10 mouse cellular contexts compared by ENCODE assay signal in genomic region chr8:126526864-126527571, GRCm38 (mm10). TPM values are rescaled to one million over a fixed set of nuclear protein-coding genes. Genes with fewer than 3 reads are reported as not detected.
DNase-seq lines count a peak whose midpoint lies in the region; ATAC-seq and TF ChIP-seq lines count a peak whose summit lies in the region.
"Had no signal": no experiment of that assay in that cellular context is flagged by ENCODE, and none has a peak within 500 bp of the region (broad histone marks: within the 10 kb centered on the region; RNA-seq: fewer than 3 reads in every experiment).

No protein-coding gene starts in this region.

- no peak for TF ChIP-seq POLR2A in small intestine, adult 2 months (IDR thresholded peaks at IDR 0.05; ENCODE audit: low read depth, low read length)

- H3K27ac ChIP-seq in hindbrain, embryonic 10.5 days, result peak overlapping the region; percentile 3; the same call in 1 of the 2 replicates
- H3K27ac ChIP-seq in hindbrain, embryonic 13.5 days, result no peak overlapping the region
- H3K27ac ChIP-seq in liver, embryonic 11.5 days (ENCODE audit: low read depth, low read length), result peak overlapping the region; percentile 38; the same call in 1 of the 2 replicates
- peak overlapping the region; percentile 56 for H3K27ac ChIP-seq in small intestine, adult 2 months (ENCODE audit: insufficient read depth, low read depth, low read length)
- H3K27ac ChIP-seq: embryonic facial prominence, embryonic 12.5 days; neural tube, embryonic 12.5 days had no signal

- H3K9ac ChIP-seq in hindbrain, embryonic 13.5 days, result no peak overlapping the region
- no peak overlapping the region for H3K9ac ChIP-seq in liver, embryonic 11.5 days (ENCODE audit: low read depth, low read length)
- H3K9ac ChIP-seq: embryonic facial prominence, embryonic 12.5 days; neural tube, embryonic 12.5 days had no signal

- no peaks in the 10 kb centered on the region for H3K36me3 ChIP-seq in hindbrain, embryonic 10.5 days
- H3K36me3 ChIP-seq in hindbrain, embryonic 13.5 days, result no peaks in the 10 kb centered on the region
- H3K36me3 ChIP-seq in liver, embryonic 11.5 days (ENCODE audit: control insufficient read depth, insufficient read depth, low read length), result no peaks in the 10 kb centered on the region
- no peaks in the 10 kb centered on the region for H3K36me3 ChIP-seq in small intestine, adult 2 months (ENCODE audit: control insufficient read depth, insufficient read depth, low read length)
- H3K36me3 ChIP-seq: embryonic facial prominence, embryonic 12.5 days; neural tube, embryonic 12.5 days had no signal

- WGBS in hindbrain, embryonic 10.5 days, result 51% methylated on average over 14 of the region's 14 CpGs
- 59% methylated on average over 14 of the region's 14 CpGs for WGBS in hindbrain, embryonic 13.5 days
- 29% methylated on average over 14 of the region's 14 CpGs for WGBS in liver, embryonic 11.5 days
- 23% methylated on average over 14 of the region's 14 CpGs for WGBS in small intestine, adult 2 months

- no peak for DNase-seq in hindbrain, embryonic 10.5 days (ENCODE audit: low spot score)
- peak; percentile 55 for DNase-seq in brain, adult 2 months (ENCODE audit: low read depth, low spot score)
- peak; percentile 88 to 91 for DNase-seq in heart, postnatal 10 days
- no peak for DNase-seq in liver, embryonic 11.5 days (ENCODE audit: low spot score)

- H3K27me3 ChIP-seq in hindbrain, embryonic 10.5 days (ENCODE audit: insufficient read depth, poor library complexity, severe bottlenecking), result peaks cover 5% of the 10 kb centered on the region; the same call in 1 of the 2 replicates
- peaks cover 3% of the 10 kb centered on the region; the same call in 1 of the 2 replicates for H3K27me3 ChIP-seq in hindbrain, embryonic 13.5 days
- no peaks in the 10 kb centered on the region for H3K27me3 ChIP-seq in liver, embryonic 11.5 days (replicated peaks; ENCODE audit: control insufficient read depth, insufficient read depth, low read length)
- no peaks in the 10 kb centered on the region for H3K27me3 ChIP-seq in small intestine, adult 2 months (ENCODE audit: control insufficient read depth, insufficient read depth, low read length)
- H3K27me3 ChIP-seq: embryonic facial prominence, embryonic 12.5 days; neural tube, embryonic 12.5 days had no signal

- no peak for TF ChIP-seq CTCF in small intestine, adult 2 months (IDR thresholded peaks at IDR 0.05; ENCODE audit: extremely low read depth, insufficient read length, insufficient replicate concordance, low read depth, low read length)

- no peak overlapping the region for H3K4me2 ChIP-seq in hindbrain, embryonic 13.5 days
- H3K4me2 ChIP-seq in liver, embryonic 11.5 days, result no peak overlapping the region
- H3K4me2 ChIP-seq: embryonic facial prominence, embryonic 12.5 days; neural tube, embryonic 12.5 days had no signal

- H3K9me3 ChIP-seq in hindbrain, embryonic 10.5 days, result no peaks in the 10 kb centered on the region
- H3K9me3 ChIP-seq in hindbrain, embryonic 13.5 days, result no peaks in the 10 kb centered on the region
- no peaks in the 10 kb centered on the region for H3K9me3 ChIP-seq in liver, embryonic 11.5 days (ENCODE audit: control insufficient read depth, low read length)
- H3K9me3 ChIP-seq: embryonic facial prominence, embryonic 12.5 days; neural tube, embryonic 12.5 days had no signal

- intact Hi-C loops in heart, postnatal 10 days (cut with DNase I), result loop anchor here (2.0 to 5.0 kb wide), 3 partner anchors 40 to 140 kb away; no protein-coding TSS in a partner anchor

- H3K4me3 ChIP-seq in hindbrain, embryonic 10.5 days, result no peak overlapping the region
- no peak overlapping the region for H3K4me3 ChIP-seq in hindbrain, embryonic 13.5 days
- H3K4me3 ChIP-seq in liver, embryonic 11.5 days (ENCODE audit: low read depth, low read length), result no peak overlapping the region
- no peak overlapping the region for H3K4me3 ChIP-seq in small intestine, adult 2 months (ENCODE audit: low read depth, low read length)
- H3K4me3 ChIP-seq: embryonic facial prominence, embryonic 12.5 days; neural tube, embryonic 12.5 days had no signal

- no peak for ATAC-seq in hindbrain, embryonic 13.5 days (ENCODE audit: low FRiP score)
- ATAC-seq in liver, embryonic 11.5 days (replicated peaks; ENCODE audit: low FRiP score), result peak; percentile 71
- no peak for ATAC-seq in activated CD4-positive, CD25-positive, alpha-beta regulatory T cell, adult 4 months
- no peak for ATAC-seq in erythroblast, adult 5-6 weeks (replicated peaks; ENCODE audit: low FRiP score, poor library complexity, severe bottlenecking)

- peaks cover 32% of the 10 kb centered on the region for H3K4me1 ChIP-seq in hindbrain, embryonic 10.5 days (replicated peaks)
- peaks cover 12% of the 10 kb centered on the region; the same call in 1 of the 2 replicates for H3K4me1 ChIP-seq in hindbrain, embryonic 13.5 days (replicated peaks)
- no peaks in the 10 kb centered on the region for H3K4me1 ChIP-seq in liver, embryonic 11.5 days (replicated peaks; ENCODE audit: control insufficient read depth, insufficient read depth, low read length)
- H3K4me1 ChIP-seq in small intestine, adult 2 months (ENCODE audit: control insufficient read depth, insufficient read depth, insufficient read length, low read length), result peaks cover 10% of the 10 kb centered on the region

RNA-seq across cellular contexts. Expression of gene Tarbp1, which starts 52.2 kb away (rescaled TPM):
- 1.6 and 2.3 TPM in 2 replicates for polyA plus RNA-seq in hindbrain, embryonic 10.5 days (2016; fragmentation: Nextera tagmentation; extraction: Ambion mirVana)
- polyA plus RNA-seq in hindbrain, embryonic 13.5 days (2015; fragmentation: Nextera tagmentation; extraction: Ambion mirVana), result 1.5 and 1.6 TPM in 2 replicates
- total RNA-seq in heart, postnatal 10 days (2021), result 1 to 10 TPM; 5.7 to 6.2 TPM
- 4.7 and 4.9 TPM in 2 replicates for polyA plus RNA-seq in liver, embryonic 11.5 days (2014; fragmentation: Nextera tagmentation; extraction: Ambion mirVana)
- 1.3 and 1.7 TPM in 2 replicates for polyA plus RNA-seq in small intestine, adult 2 months (2012; rRNA removed)
- polyA plus RNA-seq in activated CD4-positive, CD25-positive, alpha-beta regulatory T cell, adult 4 months (2017; shearing (Covaris generic)), result 1 to 10 TPM; 2.0 to 2.6 TPM
- 0.84 and 3.1 TPM in 2 replicates for total RNA-seq in erythroblast, adult 5-6 weeks (2015; ENCODE audit: low replicate concordance)
- total RNA-seq in erythroblast, adult 5-6 weeks (2017; ENCODE audit: low replicate concordance), result 0.98 and 1.4 TPM in 2 replicates

Comparison
In these comparisons a context has a peak if more than half of its experiments do, and no peak if none do; other contexts are left out.
1. DNase-seq: peak in brain, adult 2 months (single experiment) and heart, postnatal 10 days (2 of 2); none in hindbrain, embryonic 10.5 days (single experiment) and liver, embryonic 11.5 days (single experiment).